Mouse (Mus musculus): ENCODE measurements around the gene Rpl31.

Rpl31 gene

DNA sequence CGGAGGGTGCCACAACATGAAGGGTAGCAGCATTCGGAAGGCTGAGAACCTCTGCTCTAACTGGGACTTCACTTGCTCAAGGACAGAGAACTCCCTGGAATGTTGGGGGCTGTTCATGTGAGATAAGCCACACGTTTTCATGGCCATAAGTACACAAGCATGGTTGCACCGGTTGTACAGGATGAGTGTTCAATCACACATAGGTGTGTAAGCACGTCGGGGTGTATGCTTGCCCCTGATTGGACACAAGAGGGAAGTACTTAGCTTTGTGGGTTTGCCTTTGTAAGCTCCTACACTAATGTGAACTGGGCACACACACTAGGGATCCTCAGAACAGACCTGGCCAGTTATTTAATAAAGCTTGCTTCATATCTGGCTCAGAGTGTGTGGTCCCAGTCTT lies 30.6 kb downstream of the Rpl31 start:
- DNase-seq (ENCODE audit: low read depth in 1 of 2, low spot score in 2 of 2): no peak

DNA sequence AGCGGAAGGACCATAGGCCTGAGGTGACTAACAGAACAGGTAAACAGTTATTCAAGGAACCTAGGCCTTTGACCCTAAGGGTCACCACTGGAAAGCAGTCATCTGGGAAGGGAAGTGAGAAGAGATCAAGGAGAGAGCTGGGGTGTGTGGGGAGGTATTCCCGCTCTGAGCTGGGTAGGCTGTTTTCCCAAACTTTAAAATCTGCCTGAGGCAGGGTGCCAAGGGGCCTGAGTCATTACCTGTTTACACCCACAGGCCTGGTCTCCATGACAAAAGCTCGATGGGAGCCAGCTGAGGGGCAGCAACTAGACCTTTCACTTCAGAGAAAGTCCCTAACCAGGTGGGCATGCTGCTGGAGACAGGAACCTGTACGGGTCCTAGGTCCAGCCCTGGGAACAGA lies 31.6 kb downstream of the Rpl31 start:
- no peak for DNase-seq (ENCODE audit: low read depth in 1 of 2, low spot score in 2 of 2)

DNA sequence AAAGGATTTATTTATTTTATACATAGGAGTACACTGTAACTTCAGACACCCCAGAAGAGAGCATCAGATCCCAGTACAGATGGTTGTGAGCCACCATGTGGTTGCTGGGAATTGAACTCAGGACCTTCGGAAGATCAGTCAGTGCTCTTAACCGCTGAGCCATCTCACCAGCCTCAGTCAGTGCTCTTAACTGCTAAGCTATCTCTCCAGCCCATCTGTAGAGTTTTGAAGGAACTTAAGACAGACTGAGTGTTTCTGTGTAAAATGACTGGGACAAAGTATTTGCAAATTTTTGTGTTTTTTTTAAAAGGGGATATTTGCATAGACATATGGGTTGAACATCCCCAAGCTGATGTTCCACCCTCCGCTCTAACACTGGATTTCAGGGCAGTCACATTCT lies 32.5 kb downstream of the Rpl31 start:
- no peak for DNase-seq (ENCODE audit: low read depth in 1 of 2, low spot score in 2 of 2)

DNA sequence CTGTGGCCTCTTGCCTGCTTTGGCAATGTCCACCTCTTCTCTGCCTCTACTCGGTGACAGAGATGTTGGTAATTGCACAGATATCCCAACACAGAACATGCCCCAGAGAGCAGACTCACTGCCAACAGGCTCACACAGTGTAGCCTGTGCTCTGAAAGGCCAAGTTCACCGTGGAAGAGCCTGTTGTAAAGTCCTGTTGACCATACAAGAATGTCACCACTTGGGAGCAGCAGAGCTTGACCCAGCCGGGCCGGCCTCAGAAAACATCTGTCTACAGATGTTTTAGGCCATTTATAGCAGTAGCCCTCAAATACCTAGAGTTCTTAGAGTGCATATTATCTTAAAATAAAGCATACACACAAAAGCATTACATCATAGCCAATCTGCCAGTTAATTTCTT lies 39.5 kb downstream of the Rpl31 start:
- DNase-seq (ENCODE audit: low read depth in 1 of 2, low spot score in 2 of 2): no peak

DNA sequence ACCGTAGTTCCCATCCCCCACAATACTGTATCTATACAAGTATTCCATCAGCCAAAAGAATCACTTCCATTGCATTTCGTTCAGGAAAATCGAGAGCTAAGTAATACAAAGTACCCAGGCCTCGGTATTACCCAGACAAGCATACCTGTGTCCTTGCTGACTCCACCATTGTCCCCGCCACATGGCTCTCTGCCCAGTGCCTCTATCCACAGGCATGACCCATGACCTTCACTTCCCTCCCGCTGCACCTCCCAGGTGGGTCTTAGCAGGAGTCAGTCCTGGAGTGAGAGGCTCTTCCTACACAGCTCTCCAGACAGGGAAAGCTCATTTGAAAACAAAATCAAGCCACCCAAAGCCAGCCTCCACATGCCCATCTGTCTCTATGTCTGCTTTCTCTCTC lies 40.5 kb downstream of the Rpl31 start:
- DNase-seq (ENCODE audit: low read depth in 1 of 2, low spot score in 2 of 2): no peak

DNA sequence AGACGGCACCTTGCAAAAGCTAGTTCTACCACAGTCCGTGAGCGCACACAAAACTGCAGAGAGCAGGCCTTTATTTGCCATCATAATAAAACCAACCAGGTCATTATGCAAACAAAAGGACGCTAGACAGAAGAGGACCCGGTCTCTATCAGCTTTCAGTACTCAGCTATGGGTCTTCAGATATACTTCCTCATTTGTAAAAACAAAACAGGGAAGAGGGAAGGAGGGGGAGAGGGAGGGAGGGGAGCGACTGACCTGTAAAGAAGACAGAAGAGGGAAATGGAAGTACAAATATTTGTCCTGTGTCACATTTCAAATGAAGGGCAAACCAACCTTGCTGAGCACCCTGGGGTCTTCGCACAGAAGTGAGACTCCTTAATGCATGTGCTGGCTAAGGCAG lies 41.0 kb downstream of the Rpl31 start:
- DNase-seq (ENCODE audit: low read depth in 1 of 2, low spot score in 2 of 2): no peak

DNA sequence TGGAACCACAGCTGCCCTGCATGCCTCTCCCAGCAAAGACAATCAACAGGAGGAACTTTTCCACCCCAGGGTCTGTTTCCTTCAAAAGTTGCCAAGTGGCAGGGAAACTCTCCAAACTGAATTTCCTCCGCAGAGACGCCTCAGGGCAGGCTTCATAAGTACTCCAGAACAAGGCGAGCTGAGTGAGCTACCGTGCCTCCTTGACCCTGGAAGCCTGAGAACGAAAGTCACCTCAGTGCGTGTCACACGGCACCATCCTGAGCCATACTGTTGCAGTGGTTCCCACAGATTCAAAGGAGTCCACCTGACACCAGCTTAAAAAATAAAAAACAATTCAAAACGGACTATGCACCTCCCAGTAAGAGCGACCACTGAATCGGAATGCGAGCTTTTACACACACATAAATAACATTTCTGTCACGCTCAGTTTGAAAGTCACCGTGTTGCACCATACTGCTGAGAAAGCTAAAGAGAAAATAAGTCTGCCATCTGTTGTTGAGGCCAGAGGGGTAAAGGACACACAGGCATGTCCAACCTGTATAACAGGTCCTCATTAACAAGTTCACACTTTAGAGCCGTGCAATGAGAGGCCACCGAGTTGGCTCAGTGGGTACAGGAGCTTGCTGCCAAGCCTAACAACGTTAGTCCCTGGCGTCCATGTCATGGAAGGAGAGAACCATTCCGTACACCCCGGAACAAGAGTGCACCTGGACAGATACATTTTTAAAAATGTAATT lies 42.6 kb downstream of the Rpl31 start:
- DNase-seq (ENCODE audit: low read depth in 1 of 2, low spot score in 2 of 2): no peak

DNA sequence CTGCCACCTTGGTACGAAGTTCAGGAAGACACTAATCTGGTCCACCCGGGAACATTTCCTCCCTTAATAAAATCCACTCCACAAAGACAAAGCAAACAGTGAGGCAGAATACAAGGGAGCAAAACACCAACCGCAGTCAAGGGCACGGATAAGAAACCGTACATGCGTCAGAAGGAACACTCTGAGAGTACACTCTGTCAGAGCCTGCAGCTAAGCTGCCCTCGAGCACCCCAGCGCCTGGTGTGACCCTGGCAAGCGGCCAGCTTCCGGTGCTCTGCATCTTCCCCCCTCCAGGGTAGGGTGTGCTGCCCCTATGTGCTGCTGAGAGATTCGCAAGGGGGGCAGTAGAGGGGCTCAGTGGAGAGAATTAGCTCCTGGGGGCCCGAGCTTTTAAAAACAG lies 50.2 kb downstream of the Rpl31 start:
- no peak for DNase-seq (ENCODE audit: low read depth in 1 of 2, low spot score in 2 of 2)

DNA sequence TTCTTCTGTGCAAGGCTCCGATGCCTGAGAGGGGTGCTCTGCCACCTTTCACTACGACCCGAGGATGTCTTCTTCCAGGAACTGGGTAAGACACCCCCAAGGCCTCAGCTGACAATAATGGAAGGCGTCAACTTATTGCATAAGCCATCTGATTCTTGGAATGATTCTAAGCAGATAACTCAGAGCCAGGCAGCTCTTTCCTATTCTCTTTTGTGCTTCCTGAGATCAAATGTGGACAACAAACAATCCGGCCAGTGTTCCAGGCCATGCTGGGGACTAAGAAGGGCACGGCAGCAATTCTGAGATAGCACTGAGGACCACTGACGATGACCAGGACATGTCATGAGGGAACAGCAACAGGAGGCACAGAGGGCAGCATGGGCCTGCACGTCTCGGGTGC lies 51.2 kb downstream of the Rpl31 start:
- DNase-seq (ENCODE audit: low read depth in 1 of 2, low spot score in 2 of 2): no peak

DNA sequence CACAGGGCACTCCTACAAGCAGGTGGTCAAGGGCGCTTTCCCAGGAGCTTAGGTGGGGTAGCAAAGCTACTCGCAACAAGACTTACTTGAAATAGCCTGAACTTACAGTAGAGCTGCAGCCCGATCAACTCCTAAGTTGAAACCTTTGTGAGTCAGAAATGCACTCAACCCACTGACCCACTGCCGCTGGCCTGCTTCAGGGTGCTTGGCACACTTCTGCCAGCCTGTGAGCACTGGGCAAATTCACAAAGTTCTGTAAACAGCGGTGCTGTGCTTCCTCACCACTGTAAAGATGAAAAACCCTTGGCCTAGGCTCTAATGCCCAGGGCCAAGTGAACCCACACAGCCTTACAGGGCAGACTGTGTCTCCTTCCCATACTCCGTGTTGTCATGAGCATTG lies 53.3 kb downstream of the Rpl31 start:
- no peak for DNase-seq (ENCODE audit: low read depth in 1 of 2, low spot score in 2 of 2)

All from monocyte, adult 2 months (primary cell).